Mouse (Mus musculus) small intestine, adult 2 months (tissue): Measurements from ENCODE around the gene Gm28048.

ENCODE experiments used
- CTCF ChIP-seq: fragments of 200-500 bp; IDR thresholded peaks from 2 replicates; pipeline ENCODE4 v1.5.1; 2012; ENCODE audit warnings: low read depth, mild to moderate bottlenecking, control low read depth, inconsistent platforms, low read length, moderate library complexity, mixed read lengths; ENCODE audit not compliant: insufficient replicate concordance, insufficient read length; ENCODE audit errors: extremely low read depth
- POLR2A ChIP-seq: fragments of 200-500 bp; IDR thresholded peaks from 2 replicates; pipeline ENCODE4 v1.6.1; 2012; ENCODE audit warnings: low read depth, mild to moderate bottlenecking, control low read depth, inconsistent platforms, low read length, moderate library complexity

GRCm38 (mm10) chr11:23028957-23029356 is 47.1 kb upstream of the Gm28048 start:
- TF ChIP-seq POLR2A, result no peak
- TF ChIP-seq CTCF, result no peak
